Mouse (Mus musculus) midbrain, embryonic 15.5 days (tissue): ENCODE measurements at regions not wholly inside any gene's neighbourhood (a gene's known extent, or its start where the extent isn't known, plus 50 kb on each side); places are given as distances from the start of the nearest gene placed in this dataset.
A peak's percentile ranks its signal among the peaks of the same experiment; 100 is the strongest.

Experiments used
- ATAC-seq: fragments of 200-750 bp; cut with Nextera tagmentation; replicated peaks from 2 replicates; pipeline ENCODE4 v1.8.0; 2017; ENCODE audit warnings: moderate TSS enrichment
- H3K27ac ChIP-seq: fragments of 300-500 bp; sonication (generic); 2 replicates; pipeline ENCODE4 v1.5.1; 2015; ENCODE audit warnings: mild to moderate bottlenecking, inconsistent platforms
- H3K27me3 ChIP-seq: fragments of 300-500 bp; sonication (generic); replicated peaks from 2 replicates; pipeline ENCODE4 v1.6.1; 2015; ENCODE audit warnings: inconsistent platforms
- H3K36me3 ChIP-seq: fragments of 300-500 bp; sonication (generic); replicated peaks from 2 replicates; pipeline ENCODE4 v1.6.1; 2015; ENCODE audit warnings: inconsistent platforms
- H3K4me1 ChIP-seq: fragments of 300-500 bp; sonication (generic); 2 replicates; pipeline ENCODE4 v1.6.1; 2015; ENCODE audit warnings: inconsistent platforms
- H3K4me2 ChIP-seq: fragments of 300-500 bp; sonication (generic); 2 replicates; pipeline ENCODE4 v1.6.1; 2015; ENCODE audit warnings: inconsistent platforms, mild to moderate bottlenecking, moderate library complexity
- H3K4me3 ChIP-seq: fragments of 300-500 bp; sonication (generic); 2 replicates; pipeline ENCODE4 v1.5.1; 2015; ENCODE audit warnings: mild to moderate bottlenecking, inconsistent platforms
- H3K9ac ChIP-seq: fragments of 300-500 bp; sonication (generic); 2 replicates; pipeline ENCODE4 v1.6.1; 2015; ENCODE audit warnings: mild to moderate bottlenecking, inconsistent platforms
- H3K9me3 ChIP-seq: fragments of 300-500 bp; sonication (generic); 2 replicates; pipeline ENCODE4 v1.6.1; 2016; ENCODE audit warnings: inconsistent platforms
- WGBS: fragments of 180-500 bp; shearing (Covaris S2); methylation state at CpG from one replicate; pipeline ENCODE4 v1.1.7; 2015; ENCODE audit warnings: mixed read lengths; 5-methylcytosine and 5-hydroxymethylcytosine counted together

DNA sequence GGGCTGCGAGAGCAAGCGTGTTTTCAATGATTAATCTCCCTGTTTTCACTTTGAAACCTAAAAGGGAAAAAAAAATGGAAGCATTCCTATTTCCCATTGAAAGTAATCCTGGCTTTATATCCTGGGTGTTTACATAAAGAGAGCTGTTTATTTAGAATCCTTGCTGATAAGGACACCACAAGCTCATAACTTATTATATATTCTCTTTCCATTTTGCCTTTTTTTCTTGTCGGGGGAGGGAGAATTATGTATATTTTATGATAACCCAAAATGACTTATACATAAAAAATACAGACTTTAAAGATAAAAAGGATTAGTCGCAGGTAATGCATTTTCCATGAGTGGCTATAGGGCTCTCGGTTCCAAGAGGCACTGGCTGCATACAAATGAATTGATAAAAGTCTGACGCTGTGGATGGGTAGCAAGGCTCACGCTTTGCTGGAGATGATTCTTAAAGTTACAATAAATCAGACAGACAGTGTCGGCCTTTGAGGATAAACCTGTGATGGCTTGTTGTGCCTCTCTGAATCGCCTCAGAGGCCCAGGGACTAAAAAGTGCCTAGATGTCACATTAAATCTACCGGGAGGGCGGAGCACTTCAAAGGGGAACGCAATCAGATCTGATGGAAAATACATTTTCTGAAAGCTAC, 155.7 kb downstream of the Psat1 start:
- H3K36me3 ChIP-seq: no peaks in the 10 kb centered on the region
- WGBS: 20% methylated on average over 12 of the region's 12 CpGs
- peaks cover 22% of the 10 kb centered on the region for H3K4me1 ChIP-seq
- peak; percentile 86 for ATAC-seq
- H3K9me3 ChIP-seq: no peaks in the 10 kb centered on the region
- peak overlapping the region; percentile 79 for H3K27ac ChIP-seq
- H3K9ac ChIP-seq: 0 out of 2 replicates have a peak overlapping the region, but pooled peaks have one; percentile 23
- H3K4me2 ChIP-seq: peak overlapping the region; percentile 47
- H3K4me3 ChIP-seq: peak overlapping the region; percentile 18; the same call in 1 of the 2 replicates
- H3K27me3 ChIP-seq: no peaks in the 10 kb centered on the region

DNA sequence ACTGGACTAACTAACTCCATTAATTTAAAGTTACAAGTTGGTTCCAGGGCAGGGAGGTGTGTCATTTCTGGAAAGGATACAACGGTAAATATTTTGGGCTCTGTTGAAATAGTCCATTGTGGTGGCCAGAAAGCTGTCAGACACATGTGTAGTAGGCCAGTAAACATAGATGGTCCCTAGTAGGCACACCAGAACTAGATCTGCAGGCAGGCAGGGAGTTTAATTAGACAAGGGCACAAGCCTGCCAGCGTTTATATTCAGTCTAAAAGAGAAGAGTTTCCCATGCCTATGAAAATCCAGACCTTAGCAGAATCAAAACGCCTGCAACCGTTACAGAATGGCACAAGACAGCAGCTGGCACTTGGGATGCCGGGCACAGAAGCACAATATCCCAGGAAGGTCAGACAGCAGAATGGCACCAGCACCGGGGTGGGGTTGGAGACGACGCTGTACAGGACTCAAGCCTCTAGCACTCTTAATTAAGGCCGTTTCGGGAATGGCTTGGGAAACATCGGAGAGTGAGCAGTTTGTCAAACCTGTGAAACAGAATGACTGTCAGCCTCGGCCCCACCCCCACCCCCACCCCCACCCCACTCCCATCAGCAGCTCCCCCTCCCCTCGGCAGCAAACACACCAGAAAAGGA, 156.4 kb downstream of the Psat1 start:
- H3K4me1 ChIP-seq: peaks cover 22% of the 10 kb centered on the region
- peak overlapping the region; percentile 47 for H3K4me2 ChIP-seq
- peak overlapping the region; percentile 23; the same call in 1 of the 2 replicates for H3K9ac ChIP-seq
- no peaks in the 10 kb centered on the region for H3K27me3 ChIP-seq
- 12% methylated on average over 13 of the region's 13 CpGs for WGBS
- H3K36me3 ChIP-seq: no peaks in the 10 kb centered on the region
- no peaks in the 10 kb centered on the region for H3K9me3 ChIP-seq
- peak; percentile 70 for ATAC-seq
- peak overlapping the region; percentile 18; the same call in 1 of the 2 replicates for H3K4me3 ChIP-seq
- H3K27ac ChIP-seq: peak overlapping the region; percentile 79

DNA sequence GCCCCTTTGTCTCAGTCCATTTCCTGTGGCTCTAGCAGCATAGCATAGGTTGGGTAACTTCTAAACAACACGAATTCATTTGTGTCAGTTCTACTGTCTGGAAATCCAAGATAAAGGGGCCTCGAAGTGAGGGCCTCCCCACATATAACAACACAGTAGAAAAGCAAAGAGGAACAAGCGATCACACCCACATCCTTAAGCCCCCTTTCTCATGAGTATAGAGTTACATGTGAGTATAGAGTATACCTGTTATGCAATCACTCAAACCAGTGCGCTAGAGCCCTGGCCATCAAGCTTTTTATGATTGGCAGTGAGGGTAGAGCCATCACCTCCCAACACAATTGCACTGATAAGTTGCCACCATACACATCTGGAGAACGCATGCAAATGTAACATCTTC, 157.4 kb downstream of the Psat1 start:
- Histone ChIP-seq H3K4me1 (peaks cover 22% of the 10 kb centered on the region), H3K27me3 (no peaks in the 10 kb centered on the region), H3K4me2 (no peak overlapping the region), H3K9me3 (no peaks in the 10 kb centered on the region), H3K36me3 (no peaks in the 10 kb centered on the region), H3K4me3 (no peak overlapping the region), H3K9ac (no peak overlapping the region), H3K27ac (no peak overlapping the region)
- 84% methylated on average over 5 of the region's 5 CpGs for WGBS
- ATAC-seq: no peak

DNA sequence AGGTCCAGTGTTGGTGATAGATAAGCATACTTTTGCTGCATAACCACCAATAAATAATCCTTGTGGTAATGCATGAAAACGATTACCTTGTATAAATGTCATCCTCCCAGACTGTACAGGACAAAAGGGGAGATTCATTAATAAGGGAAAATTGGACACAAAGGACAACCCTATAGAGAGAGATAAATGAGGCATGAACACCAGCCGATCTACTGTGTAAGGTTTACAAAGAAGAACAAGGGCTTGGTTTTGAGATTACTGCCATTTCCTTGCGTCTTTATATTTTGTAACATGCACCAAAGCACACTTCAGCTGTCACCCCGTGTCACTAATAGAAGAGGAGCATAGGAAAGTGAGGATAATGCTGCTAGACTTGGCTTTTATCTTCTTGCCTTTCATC, 162.5 kb downstream of the Psat1 start:
- Histone ChIP-seq H3K4me3 (no peak overlapping the region), H3K27me3 (no peaks in the 10 kb centered on the region), H3K9me3 (no peaks in the 10 kb centered on the region), H3K27ac (no peak overlapping the region), H3K4me1 (no peaks in the 10 kb centered on the region), H3K4me2 (no peak overlapping the region), H3K9ac (no peak overlapping the region), H3K36me3 (no peaks in the 10 kb centered on the region)
- peak; percentile 54; the same call in 1 of the 2 replicates for ATAC-seq
- WGBS: 28% methylated on average over 4 of the region's 4 CpGs

DNA sequence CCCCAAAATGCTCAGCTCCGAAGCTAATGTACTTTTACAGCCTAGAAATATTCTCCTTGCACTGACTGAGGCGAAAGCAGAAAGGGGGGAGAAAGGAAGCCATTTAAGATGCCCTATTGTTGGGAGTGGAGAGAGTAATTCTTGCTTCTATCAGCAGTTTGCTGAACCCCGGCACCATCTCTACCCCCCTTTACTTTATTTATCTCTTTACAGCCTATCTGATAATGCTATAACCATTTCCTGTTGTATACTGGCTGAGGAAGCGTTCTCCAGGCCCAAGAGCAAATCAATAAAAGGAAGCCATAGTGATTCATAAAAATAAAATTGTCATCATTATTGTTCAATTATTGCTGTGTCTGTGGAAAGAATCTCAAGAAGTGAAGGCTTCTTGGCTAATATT, 177.5 kb downstream of the Psat1 start:
- no peak for ATAC-seq
- Histone ChIP-seq H3K27ac (no peak overlapping the region), H3K27me3 (no peaks in the 10 kb centered on the region), H3K4me2 (no peak overlapping the region), H3K4me1 (no peaks in the 10 kb centered on the region), H3K9me3 (no peaks in the 10 kb centered on the region), H3K36me3 (no peaks in the 10 kb centered on the region), H3K4me3 (no peak overlapping the region), H3K9ac (no peak overlapping the region)
- WGBS: 83% methylated on average over 4 of the region's 4 CpGs

DNA sequence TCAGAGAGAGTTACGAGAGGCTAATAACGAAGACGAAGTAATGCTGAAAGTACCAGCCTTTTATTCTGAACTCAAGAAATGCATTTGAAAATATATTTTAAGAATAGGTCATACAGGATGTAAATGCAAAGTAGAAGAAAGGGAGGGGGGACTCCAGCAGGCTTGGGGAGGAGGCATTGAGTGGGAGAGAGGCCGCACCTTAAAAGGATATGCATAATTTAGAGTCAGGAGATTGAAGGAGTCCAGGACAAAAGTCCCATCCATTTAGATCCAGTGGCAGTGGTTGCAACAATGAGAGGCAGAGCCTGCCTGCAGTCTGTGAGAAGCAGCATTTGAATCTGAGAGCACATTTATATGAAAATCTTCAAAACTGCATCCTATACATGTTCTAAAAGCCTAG, 186.1 kb downstream of the Psat1 start:
- no peak overlapping the region for H3K4me2 ChIP-seq
- no peak for ATAC-seq
- no peaks in the 10 kb centered on the region for H3K9me3 ChIP-seq
- H3K4me1 ChIP-seq: no peaks in the 10 kb centered on the region
- H3K9ac ChIP-seq: no peak overlapping the region
- H3K4me3 ChIP-seq: no peak overlapping the region
- no peaks in the 10 kb centered on the region for H3K36me3 ChIP-seq
- 66% methylated on average over 4 of the region's 4 CpGs for WGBS
- no peaks in the 10 kb centered on the region for H3K27me3 ChIP-seq
- no peak overlapping the region for H3K27ac ChIP-seq

DNA sequence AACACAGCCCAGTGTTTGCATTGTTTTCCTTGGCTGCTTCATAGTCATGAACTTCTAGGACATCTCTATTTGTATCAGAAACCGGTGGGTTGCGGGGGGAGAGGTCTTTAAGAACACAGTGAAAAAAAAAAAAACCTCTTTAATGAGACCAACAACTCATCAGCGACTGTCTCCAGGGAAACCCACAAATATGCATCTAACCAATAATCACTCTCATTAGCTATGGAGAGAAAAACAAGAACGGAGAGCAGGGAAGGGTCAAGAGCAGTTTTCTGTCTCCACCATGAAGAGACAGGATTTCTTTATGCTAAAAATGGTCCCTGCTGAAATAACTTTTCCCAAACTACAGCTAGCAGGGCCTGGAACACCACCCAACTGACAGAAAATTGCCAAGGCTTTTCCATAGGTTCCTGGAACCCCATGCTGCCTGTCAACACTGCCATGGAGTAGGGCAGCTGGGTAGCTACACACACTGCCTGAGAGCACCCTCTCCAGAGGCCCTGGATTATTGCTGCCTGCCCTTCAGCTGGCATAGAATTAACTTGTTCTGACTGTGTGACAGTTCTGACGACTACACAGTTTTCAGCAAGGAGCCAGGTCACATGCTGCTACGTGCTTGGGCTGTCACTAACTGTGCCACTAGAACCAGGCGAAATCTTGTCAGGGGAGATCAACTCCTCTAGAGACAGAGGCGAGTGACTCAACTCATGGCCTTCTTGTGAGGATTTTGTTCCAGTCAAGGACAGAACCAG, 201.9 kb downstream of the Psat1 start:
- no peak overlapping the region for H3K27ac ChIP-seq
- H3K4me1 ChIP-seq: no peaks in the 10 kb centered on the region
- ATAC-seq: peak; percentile 33; the same call in 1 of the 2 replicates
- no peak overlapping the region for H3K9ac ChIP-seq
- no peak overlapping the region for H3K4me2 ChIP-seq
- H3K4me3 ChIP-seq: no peak overlapping the region
- WGBS: 31% methylated on average over 8 of the region's 8 CpGs
- no peaks in the 10 kb centered on the region for H3K36me3 ChIP-seq
- no peaks in the 10 kb centered on the region for H3K9me3 ChIP-seq
- no peaks in the 10 kb centered on the region for H3K27me3 ChIP-seq

DNA sequence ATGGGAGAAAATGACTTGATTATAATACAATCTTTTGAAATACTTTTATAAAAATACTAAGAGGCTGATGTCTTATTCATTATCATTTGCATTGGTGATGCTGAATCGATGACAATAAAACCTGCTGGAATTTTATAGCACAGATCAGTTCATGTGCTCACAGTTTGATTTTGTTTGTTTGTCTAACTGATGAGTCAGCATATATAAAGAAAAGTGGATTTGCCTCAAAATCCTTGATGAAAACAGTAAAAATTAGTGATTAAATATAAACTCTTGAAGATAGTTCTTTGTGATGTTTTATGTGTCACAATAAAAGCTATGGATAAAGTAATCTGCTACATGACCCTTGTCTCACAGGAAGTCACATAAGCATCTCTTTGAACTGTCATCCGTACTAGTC, 210.9 kb downstream of the Psat1 start:
- ATAC-seq: no peak
- no peaks in the 10 kb centered on the region for H3K27me3 ChIP-seq
- H3K4me3 ChIP-seq: no peak overlapping the region
- H3K27ac ChIP-seq: no peak overlapping the region
- no peaks in the 10 kb centered on the region for H3K9me3 ChIP-seq
- no peaks in the 10 kb centered on the region for H3K4me1 ChIP-seq
- no peak overlapping the region for H3K4me2 ChIP-seq
- 80% methylated on average over 2 of the region's 2 CpGs for WGBS
- no peaks in the 10 kb centered on the region for H3K36me3 ChIP-seq
- no peak overlapping the region for H3K9ac ChIP-seq

DNA sequence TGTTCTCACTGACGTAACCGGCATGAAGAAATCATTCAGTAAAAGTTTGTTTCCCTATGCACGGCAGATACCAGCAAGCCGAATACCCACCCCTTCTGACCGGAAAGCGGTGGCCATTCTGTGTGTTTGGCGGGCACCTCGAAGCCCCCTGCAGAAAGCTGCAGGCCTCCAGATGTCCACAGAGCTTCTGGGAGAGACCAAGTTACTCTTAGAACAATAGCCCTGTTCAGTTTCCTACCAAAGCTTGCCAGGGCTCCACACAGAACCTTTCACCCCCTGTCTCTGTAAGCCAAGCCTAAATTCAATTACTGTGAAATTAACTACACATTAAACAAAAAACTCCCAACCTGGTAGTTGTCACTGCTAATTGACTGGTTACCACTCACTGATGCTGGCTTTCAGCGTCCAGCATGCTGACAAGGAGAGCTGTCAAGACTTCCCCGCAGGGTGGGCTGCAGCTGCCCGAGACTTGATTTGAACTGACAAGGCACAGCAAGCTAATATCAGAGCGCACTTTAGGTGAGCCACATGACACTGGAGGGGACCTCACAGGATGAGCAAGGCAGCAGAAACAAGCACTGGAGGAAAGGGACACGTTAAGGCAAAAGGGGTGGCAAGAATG, 220.2 kb downstream of the Psat1 start:
- no peak overlapping the region for H3K27ac ChIP-seq
- H3K4me1 ChIP-seq: peaks cover 6% of the 10 kb centered on the region; the same call in 1 of the 2 replicates
- no peak overlapping the region for H3K4me2 ChIP-seq
- WGBS: 26% methylated on average over 13 of the region's 13 CpGs
- H3K36me3 ChIP-seq: no peaks in the 10 kb centered on the region
- peak; percentile 72 for ATAC-seq
- no peaks in the 10 kb centered on the region for H3K9me3 ChIP-seq
- H3K4me3 ChIP-seq: no peak overlapping the region
- 0 out of 2 replicates have a peak, but pooled peaks cover 7% of the 10 kb centered on the region for H3K27me3 ChIP-seq
- H3K9ac ChIP-seq: no peak overlapping the region

DNA sequence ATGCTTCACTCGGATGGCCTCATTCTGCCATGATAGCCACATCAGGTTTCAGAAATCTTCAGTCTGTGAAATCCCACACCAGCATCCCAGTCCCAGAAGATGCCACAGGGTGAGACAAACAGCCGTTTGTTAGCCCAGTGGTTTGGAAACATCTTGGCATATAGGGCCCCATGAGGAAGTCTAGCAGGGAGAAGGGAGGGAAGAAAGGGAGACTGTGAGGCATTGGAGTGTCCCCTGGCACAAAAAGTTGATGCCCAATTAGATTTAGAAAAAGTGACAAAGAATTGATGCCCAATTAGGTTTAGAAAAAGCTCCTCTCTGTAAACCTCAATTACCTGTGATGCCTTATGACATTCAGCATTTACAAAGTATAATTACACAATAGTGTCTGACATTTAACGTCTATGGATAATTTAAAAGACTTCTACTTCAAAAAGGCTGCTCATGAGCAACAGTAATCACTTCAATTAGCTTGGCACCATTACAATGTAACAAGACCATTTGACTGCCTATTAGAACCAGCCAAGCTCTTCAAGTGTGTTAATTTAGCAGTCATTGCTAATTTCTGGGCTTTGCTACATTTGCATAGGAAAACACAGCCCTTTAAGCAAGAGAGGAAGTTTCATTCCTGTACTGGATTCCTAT, 254.6 kb downstream of the Psat1 start:
- H3K9ac ChIP-seq: no peak overlapping the region
- ATAC-seq: no peak
- H3K4me2 ChIP-seq: no peak overlapping the region
- no peaks in the 10 kb centered on the region for H3K36me3 ChIP-seq
- no peaks in the 10 kb centered on the region for H3K27me3 ChIP-seq
- H3K4me3 ChIP-seq: no peak overlapping the region
- no peaks in the 10 kb centered on the region for H3K9me3 ChIP-seq
- H3K27ac ChIP-seq: no peak overlapping the region
- H3K4me1 ChIP-seq: no peaks in the 10 kb centered on the region
- 63% methylated on average over 3 of the region's 3 CpGs for WGBS

DNA sequence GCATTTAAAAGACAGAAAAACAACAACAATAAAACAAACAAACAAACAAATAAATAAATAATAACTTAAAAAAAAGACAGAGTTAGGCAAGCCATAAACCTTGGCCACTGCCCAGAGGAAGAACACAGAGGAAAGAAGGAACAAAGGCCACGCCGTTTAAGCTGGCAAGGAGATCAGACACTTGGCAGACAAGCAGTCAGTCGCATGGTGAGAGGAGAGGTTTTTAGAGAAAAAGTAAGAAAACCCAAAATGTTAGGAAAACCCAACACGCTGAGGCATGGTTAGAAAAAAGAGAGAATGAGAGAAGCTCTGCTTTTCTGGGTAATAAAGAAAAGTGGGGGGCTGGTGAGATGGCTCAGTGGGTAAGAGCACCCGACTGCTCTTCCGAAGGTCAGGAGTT, 277.1 kb downstream of the Psat1 start:
- H3K4me2 ChIP-seq: no peak overlapping the region
- H3K9me3 ChIP-seq: no peaks in the 10 kb centered on the region
- no peaks in the 10 kb centered on the region for H3K36me3 ChIP-seq
- 62% methylated on average over 6 of the region's 6 CpGs for WGBS
- H3K9ac ChIP-seq: no peak overlapping the region
- H3K4me3 ChIP-seq: no peak overlapping the region
- H3K4me1 ChIP-seq: peaks cover 25% of the 10 kb centered on the region
- no peaks in the 10 kb centered on the region for H3K27me3 ChIP-seq
- ATAC-seq: no peak
- H3K27ac ChIP-seq: 0 out of 2 replicates have a peak overlapping the region, but pooled peaks have one; percentile 8

DNA sequence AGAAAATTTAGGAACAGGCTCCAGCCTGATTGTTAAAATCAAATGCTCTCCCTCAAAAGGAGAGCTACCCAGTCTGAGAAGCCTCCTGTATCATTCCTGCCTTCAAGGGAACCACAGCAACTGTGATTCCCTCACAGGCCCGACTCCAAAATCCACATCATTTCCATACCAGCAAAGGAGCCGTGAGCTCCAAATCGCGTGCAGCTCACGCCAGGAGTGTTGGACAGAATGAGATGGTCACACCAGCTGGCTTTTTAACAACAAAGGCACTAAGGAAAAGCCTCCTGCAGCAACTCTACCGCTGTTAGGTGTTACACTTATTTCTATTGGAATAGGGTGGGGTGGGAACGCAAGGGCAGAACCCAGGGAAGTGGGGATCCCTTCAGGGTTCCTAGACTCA, 277.6 kb downstream of the Psat1 start:
- Histone ChIP-seq H3K4me1 (peaks cover 25% of the 10 kb centered on the region), H3K4me3 (no peak overlapping the region), H3K9ac (no peak overlapping the region), H3K36me3 (no peaks in the 10 kb centered on the region), H3K4me2 (no peak overlapping the region), H3K27me3 (no peaks in the 10 kb centered on the region), H3K9me3 (no peaks in the 10 kb centered on the region), H3K27ac (peak overlapping the region; percentile 8; the same call in 1 of the 2 replicates)
- ATAC-seq: no peak
- WGBS: 51% methylated on average over 7 of the region's 7 CpGs
